Mouse (Mus musculus) colon, adult 2 months (tissue): ENCODE results near the gene Upk2. TPM values are rescaled to one million over a fixed set of nuclear protein-coding genes. Genes with fewer than 3 reads are reported as not detected.

ENCODE experiments used
- polyA plus RNA-seq: library from polyadenylated mRNA; depleted of rRNA; stranded (reverse); fragments of >200 nt; gene quantifications from 2 replicates; pipeline ENCODE4 v1.2.3, GENCODE M21; 2012; rRNA removed

Upk2 gene
- polyA plus RNA-seq, result 0.21 TPM in 1 of 2 replicates, not detected in the other

GRCm38 (mm10) chr9:44454891-44455220, at the start of gene Upk2:
TSS of gene Upk2 (minus strand) at chr9:44454976.

DNA sequence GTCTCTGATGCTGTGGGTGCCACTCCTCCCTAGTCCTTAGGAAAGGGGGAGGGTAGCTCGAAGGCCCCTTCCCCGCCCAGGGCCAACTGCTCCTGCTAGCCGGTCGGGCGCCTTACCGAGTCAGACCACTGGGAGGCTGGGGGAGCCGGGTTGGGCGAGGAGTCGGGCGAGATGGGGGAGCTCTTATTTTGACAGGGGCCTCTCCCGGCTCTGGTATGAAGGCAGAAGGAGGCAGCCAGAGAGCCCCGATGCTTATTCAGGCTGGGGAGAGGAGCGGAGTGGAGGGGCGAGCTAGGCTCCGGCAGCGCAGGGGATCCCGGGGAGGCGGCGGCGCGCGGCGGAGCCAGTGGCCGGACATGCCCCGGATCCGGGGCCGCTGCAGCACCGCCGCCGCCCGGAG, 27.8 kb upstream of the Upk2 start, which contains the start of gene Bcl9l:
Gene Bcl9l, plus strand, starts transcription at position 274 of the 400 bp plus-strand sequence.

GRCm38 (mm10) chr9:44440961-44441360, 13.8 kb downstream of the Upk2 start, which contains the start of gene Foxr1:
TSS of gene Foxr1 (minus strand) at chr9:44441136.

GRCm38 (mm10) chr9:44418519-44419385, 36.0 kb downstream of the Upk2 start, which contains the start of gene Ccdc84:
TSS of gene Ccdc84 (minus strand) at chr9:44418569.

GRCm38 (mm10) chr9:44406906-44407751, 47.6 kb downstream of the Upk2 start, which contains the start of the genes Rps25 and Trappc4:
TSS of gene Rps25 (plus strand) at chr9:44407139.
TSS of gene Trappc4 (minus strand) at chr9:44407600.

Other genes with a start within 250 kb of the Upk2 start
- 8.4 and 10.9 TPM in 2 replicates for gene Cbl, start 220.9 kb downstream of the Upk2 start, polyA plus RNA-seq
- gene Ccdc153, start 214.3 kb downstream of the Upk2 start, polyA plus RNA-seq, result 0.14 TPM in 1 of 2 replicates, not detected in the other
- gene Pdzd3, start 203.5 kb downstream of the Upk2 start, polyA plus RNA-seq, result 8.3 and 12.4 TPM in 2 replicates
- 27.5 and 33.1 TPM in 2 replicates for gene Nlrx1, start 186.4 kb downstream of the Upk2 start, polyA plus RNA-seq
- 4.7 and 6.7 TPM in 2 replicates for gene Abcg4, start 166.4 kb downstream of the Upk2 start, polyA plus RNA-seq
- 17.5 and 22.3 TPM in 2 replicates for gene Hinfp, start 149.3 kb downstream of the Upk2 start, polyA plus RNA-seq
- 115 and 139 TPM in 2 replicates for gene C2cd2l, start 134.7 kb downstream of the Upk2 start, polyA plus RNA-seq
- 62.8 and 83.7 TPM in 2 replicates for gene Dpagt1, start 129.0 kb downstream of the Upk2 start, polyA plus RNA-seq
- 154 and 173 TPM in 2 replicates for gene H2afx, start 120.3 kb downstream of the Upk2 start, polyA plus RNA-seq
- gene Hmbs, start 110.7 kb downstream of the Upk2 start, polyA plus RNA-seq, result 34.5 and 35.2 TPM in 2 replicates
- gene Vps11, start 93.3 kb downstream of the Upk2 start, polyA plus RNA-seq, result 16.6 and 18.3 TPM in 2 replicates
- gene Hyou1, start 75.5 kb downstream of the Upk2 start, polyA plus RNA-seq, result 43.9 and 44.8 TPM in 2 replicates
- 37.0 and 46.0 TPM in 2 replicates for gene Slc37a4, start 58.1 kb downstream of the Upk2 start, polyA plus RNA-seq
- gene Rps25, start 47.8 kb downstream of the Upk2 start, polyA plus RNA-seq, result 84.4 and 119 TPM in 2 replicates
- gene Trappc4, start 47.4 kb downstream of the Upk2 start, polyA plus RNA-seq, result 44.3 and 46.5 TPM in 2 replicates
- 30.0 and 36.4 TPM in 2 replicates for gene Ccdc84, start 36.4 kb downstream of the Upk2 start, polyA plus RNA-seq
- gene Foxr1, start 13.8 kb downstream of the Upk2 start, polyA plus RNA-seq, result not detected in 2 replicates
- gene Bcl9l, start 27.8 kb upstream of the Upk2 start, polyA plus RNA-seq, result 23.6 and 37.6 TPM in 2 replicates
- 3.2 and 3.3 TPM in 2 replicates for gene Cxcr5, start 106.9 kb upstream of the Upk2 start, polyA plus RNA-seq
- gene Ddx6, start 149.9 kb upstream of the Upk2 start, polyA plus RNA-seq, result 11.9 and 13.1 TPM in 2 replicates
- 0.19 and 0.20 TPM in 2 replicates for gene Treh, start 218.3 kb upstream of the Upk2 start, polyA plus RNA-seq